Mouse (Mus musculus) embryonic fibroblast, embryonic 13.5 days (primary cell): ENCODE measurements around the gene Gpr19.

ENCODE experiments used
- CTCF ChIP-seq: IDR thresholded peaks from 2 replicates; pipeline ENCODE4 v1.5.1; 2011; ENCODE audit warnings: mild to moderate bottlenecking, control low read depth, low read length, moderate library complexity, borderline replicate concordance; ENCODE audit not compliant: insufficient read depth
- POLR2A ChIP-seq: IDR thresholded peaks from 2 replicates; pipeline ENCODE4 v1.6.1; 2011; ENCODE audit warnings: low read depth, mild to moderate bottlenecking, control low read depth, low read length, moderate library complexity

DNA sequence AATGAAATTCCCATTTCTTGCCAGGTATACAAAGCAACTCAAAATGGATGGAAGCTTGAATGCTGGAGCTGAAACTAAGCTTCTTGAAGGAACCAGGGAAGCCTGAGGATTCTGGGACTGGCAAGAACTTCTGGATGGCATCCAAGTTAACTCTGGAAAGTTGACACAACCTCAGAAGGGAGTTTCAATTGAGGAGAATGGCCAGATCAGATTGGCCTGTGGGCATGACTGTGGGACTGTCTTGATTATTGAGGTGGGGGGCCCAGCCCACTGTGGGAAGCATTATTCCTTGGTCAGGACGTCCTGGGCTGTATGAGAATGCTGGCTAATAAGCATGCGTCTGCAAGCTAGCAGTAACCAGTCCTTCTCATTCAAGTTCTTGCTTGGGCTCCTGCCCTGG lies 18.3 kb downstream of the Gpr19 start:
- TF ChIP-seq POLR2A: no peak
- TF ChIP-seq CTCF: no peak
